Mouse (Mus musculus) adrenal gland, adult 2 months (tissue): ENCODE data around the gene Zc3h12d. TPM values are rescaled to one million over a fixed set of nuclear protein-coding genes. Genes with fewer than 3 reads are reported as not detected.
"Not testable (repeated sequence)": the region's sequence is repeated elsewhere in the genome, so short reads cannot be mapped to it uniquely, and the experiment has no call there.

Source experiments
- DNase-seq: peaks from one replicate; pipeline ENCODE4 v3.0.0; 2021
- microRNA-seq, 2 experiments: library from miRNA; unstranded; fragments of <30 nt; microRNA quantifications; one replicate each; pipeline ENCODE4 v1.2.0; 2021
- polyA plus RNA-seq: library from polyadenylated mRNA; depleted of rRNA; stranded (reverse); fragments of >200 nt; gene quantifications from 2 replicates; pipeline ENCODE4 v1.2.3, GENCODE M21; 2012; rRNA removed
- total RNA-seq, 2 experiments: library from RNA; stranded (reverse); gene quantifications; 2 replicates each; pipeline ENCODE4 v1.2.3; 2021

The Zc3h12d gene
- total and polyA plus RNA-seq, 3 experiments = 0.28 to 0.40 (median 0.35) TPM

DNA sequence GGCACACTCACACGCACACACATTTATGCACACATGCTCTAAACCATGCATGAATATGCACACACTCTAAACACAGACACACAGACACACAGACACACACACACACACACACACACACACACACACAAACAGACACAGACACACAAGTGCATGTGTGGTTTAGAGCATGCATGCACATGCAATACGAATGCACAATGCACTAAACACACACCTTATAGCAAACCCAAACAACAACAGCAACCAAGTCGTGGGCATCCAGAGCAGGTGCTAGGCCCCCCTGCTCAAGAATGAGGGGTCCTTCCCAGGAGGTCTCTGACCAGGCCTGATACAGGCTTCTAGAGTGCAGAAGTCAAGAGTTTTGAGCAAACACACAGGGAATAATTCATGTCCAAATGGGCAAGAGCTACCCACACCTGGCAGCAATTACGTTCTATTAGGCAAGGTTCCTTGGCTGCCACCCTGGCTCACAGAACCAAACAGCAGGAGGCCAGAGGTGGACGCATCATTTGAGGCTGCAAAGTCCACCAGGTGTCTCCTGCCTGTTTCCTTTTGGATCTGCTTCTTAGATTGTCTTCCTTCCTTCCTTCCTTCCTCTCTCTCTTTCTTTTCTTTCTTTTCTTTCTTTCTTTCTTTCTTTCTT lies 39.2 kb downstream of the Zc3h12d start:
- no peak for DNase-seq

DNA sequence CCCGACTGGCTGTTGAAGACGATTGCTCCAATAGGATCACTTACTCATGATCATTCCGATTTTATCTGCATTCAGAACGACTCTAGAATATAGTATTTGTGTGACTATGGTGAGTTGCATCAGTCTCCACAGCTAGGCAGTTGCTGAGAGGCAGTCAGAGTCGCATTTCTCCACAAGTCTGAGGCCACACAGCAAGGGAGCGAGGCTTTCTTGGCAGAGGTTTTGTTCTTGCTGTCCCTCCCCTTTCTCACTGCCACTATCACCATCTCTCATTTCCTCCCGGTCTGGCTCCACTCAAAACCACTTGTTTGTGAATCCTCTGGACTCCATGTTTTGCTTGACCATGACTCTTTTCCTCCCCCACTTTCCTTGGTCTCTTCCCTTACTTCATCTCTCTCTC lies 41.9 kb downstream of the Zc3h12d start:
- DNase-seq = no peak

DNA sequence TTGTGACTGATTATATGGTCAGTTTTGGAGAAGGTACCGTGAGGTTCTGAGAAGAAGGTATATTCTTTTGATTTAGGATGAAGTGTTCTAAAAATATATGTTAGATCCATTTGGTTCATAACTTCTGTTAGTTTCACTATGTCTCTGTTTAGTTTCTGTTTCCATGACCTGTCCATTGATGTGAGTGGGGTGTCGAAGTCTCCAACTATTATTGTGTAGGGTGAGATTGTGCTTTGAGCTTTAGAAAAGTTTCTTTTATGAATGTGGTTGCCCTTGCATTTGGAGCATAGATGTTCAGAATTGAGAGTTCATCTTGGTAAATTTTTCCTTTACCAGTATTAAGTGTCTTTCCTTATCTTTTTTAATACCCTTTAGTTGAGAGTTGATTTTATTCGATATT lies 48.0 kb downstream of the Zc3h12d start:
- DNase-seq = not testable (repeated sequence)

- DNase-seq = no peak
These were observed 49.7 kb downstream of the Zc3h12d start for GRCm38 (mm10) chr10:7881971-7882370.

- DNase-seq = peak; percentile 69
These were observed 51.3 kb downstream of the Zc3h12d start for GRCm38 (mm10) chr10:7883524-7883923.

- no peak for DNase-seq
These were observed 56.1 kb downstream of the Zc3h12d start for GRCm38 (mm10) chr10:7888256-7888868.

- DNase-seq = no peak
These were observed 68.7 kb downstream of the Zc3h12d start for GRCm38 (mm10) chr10:7900719-7901627.

- DNase-seq = no peak
These were observed 71.9 kb downstream of the Zc3h12d start for GRCm38 (mm10) chr10:7904157-7904556.

- no peak for DNase-seq
These were observed 74.9 kb downstream of the Zc3h12d start for GRCm38 (mm10) chr10:7907151-7907550.

- peak; percentile 13 for DNase-seq
These were observed 79.0 kb downstream of the Zc3h12d start for GRCm38 (mm10) chr10:7911268-7911667.

Small RNA genes lying within 50 kb of the gene (microRNA-seq; reads per million reads assigned to microRNA genes)
- 0 to 0.22 reads per million in 2 experiments for gene Mir5104

Other genes starting within 250 kb of the Zc3h12d start
- 10 to 100 TPM; 19.4 to 23.7 TPM for gene Lrp11, start 242.7 kb upstream of the Zc3h12d start, total RNA-seq
- 64.0 and 73.2 TPM in 2 replicates for gene Lrp11, start 242.7 kb upstream of the Zc3h12d start, polyA plus RNA-seq
- gene Nup43, start 165.0 kb upstream of the Zc3h12d start, total RNA-seq = 10 to 100 TPM; 10.5 to 10.8 TPM
- 1.2 and 2.7 TPM in 2 replicates for gene Nup43, start 165.0 kb upstream of the Zc3h12d start, polyA plus RNA-seq
- gene Pcmt1, start 151.3 kb upstream of the Zc3h12d start, total RNA-seq = 10 to 100 TPM; 67.1 to 80.0 TPM
- 29.2 and 33.3 TPM in 2 replicates for gene Pcmt1, start 151.3 kb upstream of the Zc3h12d start, polyA plus RNA-seq
- gene Lats1, start 151.3 kb upstream of the Zc3h12d start, total RNA-seq = 10 to 100 TPM; 43.0 to 63.3 TPM
- 7.8 and 9.4 TPM in 2 replicates for gene Lats1, start 151.3 kb upstream of the Zc3h12d start, polyA plus RNA-seq
- gene Katna1, start 106.5 kb upstream of the Zc3h12d start, total RNA-seq = 10 to 100 TPM; 28.5 to 31.3 TPM
- gene Katna1, start 106.5 kb upstream of the Zc3h12d start, polyA plus RNA-seq = 0.74 and 1.2 TPM in 2 replicates
- gene Ginm1, start 39.6 kb upstream of the Zc3h12d start, total RNA-seq = 100 to 1,000 TPM; 224 to 279 TPM
- 28.2 and 33.4 TPM in 2 replicates for gene Ginm1, start 39.6 kb upstream of the Zc3h12d start, polyA plus RNA-seq
- gene Ppil4, start 39.6 kb upstream of the Zc3h12d start, total RNA-seq = 10 to 100 TPM; 21.6 to 26.7 TPM
- 2.7 and 3.5 TPM in 2 replicates for gene Ppil4, start 39.6 kb upstream of the Zc3h12d start, polyA plus RNA-seq
- gene Tab2, start 123.8 kb downstream of the Zc3h12d start, total RNA-seq = 10 to 100 TPM; 42.4 to 74.4 TPM
- 10.5 and 14.1 TPM in 2 replicates for gene Tab2, start 123.8 kb downstream of the Zc3h12d start, polyA plus RNA-seq